Comparison of ENCODE assay signal across 22 mouse cellular contexts in the genomic region with DNA sequence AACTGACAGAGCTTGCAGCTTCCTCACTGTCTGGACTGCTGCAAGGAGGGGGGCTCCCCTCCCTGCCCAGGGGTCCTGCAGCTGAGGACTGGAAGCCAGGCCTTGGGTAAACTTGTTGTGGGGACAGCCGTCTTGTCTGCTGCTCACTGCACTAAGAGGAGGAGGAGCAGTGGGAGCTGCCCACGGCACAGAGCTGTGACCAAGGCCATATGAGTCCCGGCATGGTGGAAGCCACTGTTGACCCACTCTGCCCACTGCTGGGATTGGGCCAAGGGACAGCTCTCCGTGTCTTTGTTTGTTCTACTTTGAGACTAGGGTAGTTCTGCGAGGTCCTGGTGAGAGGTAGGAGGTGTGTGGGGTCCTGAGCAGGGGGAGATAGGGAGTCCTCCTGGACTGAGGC. TPM values are rescaled to one million over a fixed set of nuclear protein-coding genes. Genes with fewer than 3 reads are reported as not detected.
DNase-seq lines count a peak whose midpoint lies in the region; ATAC-seq and TF ChIP-seq lines count a peak whose summit lies in the region.
"Had no signal": no experiment of that assay in that cellular context is flagged by ENCODE, and none has a peak within 500 bp of the region (broad histone marks: within the 10 kb centered on the region; RNA-seq: fewer than 3 reads in every experiment).

No protein-coding gene starts in this region.

- no peak for ATAC-seq in embryonic facial prominence, embryonic 14.5 days (ENCODE audit: low read depth)
- no peak for ATAC-seq in heart, embryonic 16.5 days (replicated peaks; ENCODE audit: extremely low read depth, insufficient read depth, low FRiP score)
- ATAC-seq in lung, postnatal 0 days: no peak
- ATAC-seq in stomach, postnatal 0 days (ENCODE audit: low FRiP score, low TSS enrichment): peak; percentile 15; the same call in 1 of the 2 replicates
- ATAC-seq: CD4-positive, CD25-positive, alpha-beta regulatory T cell, adult 4 months had no signal

- intact Hi-C loops in heart, postnatal 14 days (cut with DNase I): no loop called here

- no peaks in the 10 kb centered on the region for H3K9me3 ChIP-seq in embryonic facial prominence, embryonic 14.5 days (ENCODE audit: control insufficient read depth, low read length)
- no peaks in the 10 kb centered on the region for H3K9me3 ChIP-seq in embryonic facial prominence, embryonic 10.5 days
- no peaks in the 10 kb centered on the region for H3K9me3 ChIP-seq in heart, embryonic 16.5 days (replicated peaks; ENCODE audit: control insufficient read depth, low read length)
- H3K9me3 ChIP-seq in lung, postnatal 0 days (ENCODE audit: low read length): no peaks in the 10 kb centered on the region
- H3K9me3 ChIP-seq in stomach, postnatal 0 days (ENCODE audit: control insufficient read depth, low read length): no peaks in the 10 kb centered on the region
- H3K9me3 ChIP-seq: embryonic facial prominence, embryonic 15.5 days; G1E; hindbrain, embryonic 15.5 days; limb, embryonic 10.5 days; liver, embryonic 15.5 days; neural tube, embryonic 12.5 days had no signal

- no peak overlapping the region for H3K4me3 ChIP-seq in embryonic facial prominence, embryonic 14.5 days (ENCODE audit: low read depth, low read length)
- no peak overlapping the region for H3K4me3 ChIP-seq in embryonic facial prominence, embryonic 10.5 days
- no peak overlapping the region for H3K4me3 ChIP-seq in heart, embryonic 16.5 days (ENCODE audit: low read length)
- no peak overlapping the region for H3K4me3 ChIP-seq in lung, postnatal 0 days (ENCODE audit: low read depth, low read length)
- no peak overlapping the region for H3K4me3 ChIP-seq in stomach, postnatal 0 days (ENCODE audit: low read depth, low read length)
- H3K4me3 ChIP-seq: embryonic facial prominence, embryonic 15.5 days; hindbrain, embryonic 15.5 days; left cerebral cortex, adult 2 months; limb, embryonic 10.5 days; liver, embryonic 15.5 days; neural tube, embryonic 12.5 days had no signal

- peaks cover 85% of the 10 kb centered on the region for H3K36me3 ChIP-seq in embryonic facial prominence, embryonic 14.5 days (ENCODE audit: control insufficient read depth, insufficient read depth, low read length)
- peaks cover 100% of the 10 kb centered on the region for H3K36me3 ChIP-seq in embryonic facial prominence, embryonic 10.5 days (replicated peaks)
- H3K36me3 ChIP-seq in heart, embryonic 16.5 days (ENCODE audit: control insufficient read depth, insufficient read depth): peaks cover 38% of the 10 kb centered on the region
- peaks cover 56% of the 10 kb centered on the region for H3K36me3 ChIP-seq in lung, postnatal 0 days (ENCODE audit: insufficient read depth, low read length)
- peaks cover 46% of the 10 kb centered on the region for H3K36me3 ChIP-seq in stomach, postnatal 0 days (ENCODE audit: control insufficient read depth, insufficient read depth, low read length)

- H3K4me1 ChIP-seq in embryonic facial prominence, embryonic 14.5 days (ENCODE audit: control insufficient read depth, insufficient read depth, low read length): no peaks in the 10 kb centered on the region
- H3K4me1 ChIP-seq in embryonic facial prominence, embryonic 10.5 days: no peaks in the 10 kb centered on the region
- H3K4me1 ChIP-seq in heart, embryonic 16.5 days (ENCODE audit: control insufficient read depth, insufficient read depth, low read length): peaks cover 14% of the 10 kb centered on the region
- peaks cover 20% of the 10 kb centered on the region; the same call in 1 of the 2 replicates for H3K4me1 ChIP-seq in lung, postnatal 0 days (ENCODE audit: insufficient read depth, low read depth, low read length)
- no peaks in the 10 kb centered on the region for H3K4me1 ChIP-seq in stomach, postnatal 0 days (replicated peaks; ENCODE audit: control insufficient read depth, insufficient read depth)
- H3K4me1 ChIP-seq: embryonic facial prominence, embryonic 15.5 days; limb, embryonic 10.5 days; neural tube, embryonic 12.5 days had no signal

- no peak for TF ChIP-seq CTCF in lung, postnatal 0 days (IDR thresholded peaks at IDR 0.05)
- no peak for TF ChIP-seq CTCF in stomach, postnatal 0 days (IDR thresholded peaks at IDR 0.05; ENCODE audit: low read depth)

- H3K9ac ChIP-seq in embryonic facial prominence, embryonic 14.5 days (ENCODE audit: low read depth, low read length): peak overlapping the region; percentile 15; the same call in 1 of the 2 replicates
- H3K9ac ChIP-seq in heart, embryonic 16.5 days (ENCODE audit: low read length): no peak overlapping the region
- H3K9ac ChIP-seq in lung, postnatal 0 days (replicated peaks; ENCODE audit: low read depth): no peak overlapping the region; the same call in 1 of the 2 replicates
- no peak overlapping the region for H3K9ac ChIP-seq in stomach, postnatal 0 days (ENCODE audit: low read length)
- H3K9ac ChIP-seq: embryonic facial prominence, embryonic 15.5 days; hindbrain, embryonic 15.5 days; liver, embryonic 15.5 days; neural tube, embryonic 12.5 days had no signal

- H3K4me2 ChIP-seq in embryonic facial prominence, embryonic 14.5 days (ENCODE audit: low read depth, low read length): no peak overlapping the region
- no peak overlapping the region for H3K4me2 ChIP-seq in heart, embryonic 16.5 days (ENCODE audit: low read depth, low read length)
- no peak overlapping the region for H3K4me2 ChIP-seq in lung, postnatal 0 days (replicated peaks; ENCODE audit: low read depth, low read length)
- H3K4me2 ChIP-seq in stomach, postnatal 0 days (replicated peaks; ENCODE audit: low read depth): no peak overlapping the region
- H3K4me2 ChIP-seq: embryonic facial prominence, embryonic 15.5 days; hindbrain, embryonic 15.5 days; liver, embryonic 15.5 days; midbrain, embryonic 11.5 days; neural tube, embryonic 12.5 days had no signal

- H3K27me3 ChIP-seq in embryonic facial prominence, embryonic 14.5 days (replicated peaks; ENCODE audit: control insufficient read depth, insufficient read depth, low read length): no peaks in the 10 kb centered on the region
- H3K27me3 ChIP-seq in embryonic facial prominence, embryonic 10.5 days (replicated peaks; ENCODE audit: low read depth, poor library complexity, severe bottlenecking): no peaks in the 10 kb centered on the region
- no peaks in the 10 kb centered on the region for H3K27me3 ChIP-seq in heart, embryonic 16.5 days (ENCODE audit: control insufficient read depth, insufficient read depth, low read length)
- no peaks in the 10 kb centered on the region for H3K27me3 ChIP-seq in lung, postnatal 0 days (replicated peaks; ENCODE audit: insufficient read depth, low read length)
- no peaks in the 10 kb centered on the region for H3K27me3 ChIP-seq in stomach, postnatal 0 days (ENCODE audit: control insufficient read depth, insufficient read depth, low read length)
- H3K27me3 ChIP-seq: embryonic facial prominence, embryonic 15.5 days; hindbrain, embryonic 15.5 days; liver, embryonic 15.5 days; neural tube, embryonic 12.5 days had no signal

- no peak overlapping the region for H3K27ac ChIP-seq in embryonic facial prominence, embryonic 14.5 days (replicated peaks; ENCODE audit: low read depth, low read length)
- H3K27ac ChIP-seq in embryonic facial prominence, embryonic 10.5 days (replicated peaks): no peak overlapping the region
- 0 out of 2 replicates have a peak overlapping the region, but pooled peaks have one; percentile 34 for H3K27ac ChIP-seq in heart, embryonic 16.5 days (ENCODE audit: low read length)
- H3K27ac ChIP-seq in lung, postnatal 0 days (ENCODE audit: low read length): peak overlapping the region; percentile 75
- no peak overlapping the region for H3K27ac ChIP-seq in stomach, postnatal 0 days (replicated peaks)
- H3K27ac ChIP-seq: embryonic facial prominence, embryonic 15.5 days; hindbrain, embryonic 15.5 days; left cerebral cortex, adult 2 months; limb, embryonic 10.5 days; liver, embryonic 15.5 days; neural tube, embryonic 12.5 days had no signal

- DNase-seq in embryonic facial prominence, embryonic 14.5 days (ENCODE audit: low spot score): no peak
- no peak for DNase-seq in embryonic facial prominence, embryonic 10.5 days (ENCODE audit: low spot score)
- no peak for DNase-seq in heart, postnatal 14 days
- DNase-seq in lung, postnatal 0 days (ENCODE audit: low spot score): no peak
- no peak for DNase-seq in lung, postnatal 10 days
- DNase-seq in stomach, postnatal 0 days (ENCODE audit: low spot score): no peak
- DNase-seq in urinary bladder, postnatal 36 days (ENCODE audit: low spot score in 2 of 2): no peak
- DNase-seq: cerebellum, adult 9-11 months; gastrocnemius, postnatal 14 days; kidney, adult 18-20 months; kidney, postnatal 10 days had no signal

- TF ChIP-seq EP300 in lung, postnatal 0 days (IDR thresholded peaks at IDR 0.05): no peak
- TF ChIP-seq EP300 in stomach, postnatal 0 days (optimal IDR thresholded peaks at IDR 0.05): no peak

- 72% methylated on average over 5 of the region's 5 CpGs for WGBS in embryonic facial prominence, embryonic 14.5 days
- WGBS in embryonic facial prominence, embryonic 10.5 days: 82% methylated on average over 5 of the region's 5 CpGs
- 37% methylated on average over 5 of the region's 5 CpGs for WGBS in heart, embryonic 16.5 days
- WGBS in lung, postnatal 0 days: 30% methylated on average over 5 of the region's 5 CpGs
- WGBS in stomach, postnatal 0 days: 43% methylated on average over 5 of the region's 5 CpGs

RNA-seq across cellular contexts. Expression of gene Ripor3, which starts 38.3 kb away (rescaled TPM):
- polyA plus RNA-seq in embryonic facial prominence, embryonic 14.5 days (2014; fragmentation: Nextera tagmentation; extraction: Ambion mirVana): 4.1 and 5.9 TPM in 2 replicates
- polyA plus RNA-seq in embryonic facial prominence, embryonic 10.5 days (2016; fragmentation: Nextera tagmentation; extraction: Ambion mirVana): 0.47 and 0.95 TPM in 2 replicates
- 0.84 and 0.99 TPM in 2 replicates for polyA plus RNA-seq in heart, embryonic 16.5 days (2015; fragmentation: Nextera tagmentation; extraction: Ambion mirVana)
- total RNA-seq in heart, postnatal 14 days (2021): 1 to 10 TPM in 1 of 2 experiments, under 1 TPM in 1; 0.93 to 1.1 TPM
- polyA plus RNA-seq in lung, postnatal 0 days (2015; fragmentation: Nextera tagmentation; extraction: Ambion mirVana): 1.00 and 1.1 TPM in 2 replicates
- polyA plus RNA-seq in stomach, postnatal 0 days (2015; fragmentation: Nextera tagmentation; extraction: Ambion mirVana): 3.0 and 3.2 TPM in 2 replicates
- total RNA-seq: monocyte, adult 5-6 weeks had no signal

RNA-seq across cellular contexts. Expression of gene Ptpn1, which starts 40.3 kb away (rescaled TPM):
- 49.4 and 49.7 TPM in 2 replicates for polyA plus RNA-seq in embryonic facial prominence, embryonic 14.5 days (2014; fragmentation: Nextera tagmentation; extraction: Ambion mirVana)
- polyA plus RNA-seq in embryonic facial prominence, embryonic 10.5 days (2016; fragmentation: Nextera tagmentation; extraction: Ambion mirVana): 66.2 and 71.7 TPM in 2 replicates
- 44.7 and 50.8 TPM in 2 replicates for polyA plus RNA-seq in heart, embryonic 16.5 days (2015; fragmentation: Nextera tagmentation; extraction: Ambion mirVana)
- total RNA-seq in heart, postnatal 14 days (2021): 10 to 100 TPM; 24.0 to 27.8 TPM
- 81.2 and 94.5 TPM in 2 replicates for polyA plus RNA-seq in lung, postnatal 0 days (2015; fragmentation: Nextera tagmentation; extraction: Ambion mirVana)
- 51.1 and 51.3 TPM in 2 replicates for polyA plus RNA-seq in stomach, postnatal 0 days (2015; fragmentation: Nextera tagmentation; extraction: Ambion mirVana)

Comparison
In these comparisons a context has a peak if more than half of its experiments do, and no peak if none do; other contexts are left out.
1. H3K27ac ChIP-seq: peak in heart, embryonic 16.5 days (single experiment) and lung, postnatal 0 days (single experiment); none in embryonic facial prominence, embryonic 14.5 days (single experiment), embryonic facial prominence, embryonic 10.5 days (single experiment) and stomach, postnatal 0 days (single experiment).